Mouse (Mus musculus): ENCODE results near the gene Arhgap35. TPM values are rescaled to one million over a fixed set of nuclear protein-coding genes. Genes with fewer than 3 reads are reported as not detected.

The Arhgap35 gene
- total and polyA plus RNA-seq, 2 experiments from 2014 or later = 27.0 to 149 TPM

- no peak overlapping the region for H3K4me2 ChIP-seq (ENCODE audit: low read depth)
- H3K27me3 ChIP-seq (ENCODE audit: insufficient read depth, low read length) = no peaks in the 10 kb centered on the region
- H3K4me1 ChIP-seq (ENCODE audit: insufficient read depth) = peaks cover 7% of the 10 kb centered on the region
- H3K27ac ChIP-seq (ENCODE audit: low read depth, low read length) = no peak overlapping the region
- 87% methylated on average over 6 of the region's 6 CpGs for WGBS
- H3K4me3 ChIP-seq (ENCODE audit: low read depth, low read length) = no peak overlapping the region
- no peak for TF ChIP-seq CTCF (IDR thresholded peaks at IDR 0.05; ENCODE audit: low read depth)
- ATAC-seq (no peak), DNase-seq (no peak)
- H3K9me3 ChIP-seq (ENCODE audit: low read length) = no peaks in the 10 kb centered on the region
- H3K36me3 ChIP-seq (ENCODE audit: insufficient read depth) = peaks cover 16% of the 10 kb centered on the region
- H3K9ac ChIP-seq = no peak overlapping the region
These were observed 163.1 kb downstream of the Arhgap35 start for GRCm38 (mm10) chr7:16451656-16452055.

Other genes starting within 250 kb of the Arhgap35 start
- 114 and 122 TPM in 2 replicates for gene Sae1, start 227.2 kb downstream of the Arhgap35 start, total RNA-seq (2014; rRNA removed)
- gene Sae1, start 227.2 kb downstream of the Arhgap35 start, polyA plus RNA-seq (2015; fragmentation: Nextera tagmentation; extraction: Ambion mirVana) = 197 and 211 TPM in 2 replicates
- 36.7 and 57.5 TPM in 2 replicates for gene Zc3h4, start 214.1 kb downstream of the Arhgap35 start, total RNA-seq (2014; rRNA removed)
- 9.4 and 11.0 TPM in 2 replicates for gene Zc3h4, start 214.1 kb downstream of the Arhgap35 start, polyA plus RNA-seq (2015; fragmentation: Nextera tagmentation; extraction: Ambion mirVana)
- gene Tmem160, start 162.2 kb downstream of the Arhgap35 start, total RNA-seq (2014; rRNA removed) = 40.1 and 61.2 TPM in 2 replicates
- 105 and 130 TPM in 2 replicates for gene Tmem160, start 162.2 kb downstream of the Arhgap35 start, polyA plus RNA-seq (2015; fragmentation: Nextera tagmentation; extraction: Ambion mirVana)
- 10.1 and 10.2 TPM in 2 replicates for gene Npas1, start 137.3 kb downstream of the Arhgap35 start, total RNA-seq (2014; rRNA removed)
- gene Npas1, start 137.3 kb downstream of the Arhgap35 start, polyA plus RNA-seq (2015; fragmentation: Nextera tagmentation; extraction: Ambion mirVana) = 12.6 and 14.7 TPM in 2 replicates
- not detected in 2 replicates for gene Ceacam15, start 60.7 kb upstream of the Arhgap35 start, total RNA-seq (2014; rRNA removed)
- not detected in 2 replicates for gene Ceacam15, start 60.7 kb upstream of the Arhgap35 start, polyA plus RNA-seq (2015; fragmentation: Nextera tagmentation; extraction: Ambion mirVana)
- not detected in 2 replicates for gene Ceacam9, start 106.9 kb upstream of the Arhgap35 start, total RNA-seq (2014; rRNA removed)
- 0.13 and 0.18 TPM in 2 replicates for gene Ceacam9, start 106.9 kb upstream of the Arhgap35 start, polyA plus RNA-seq (2015; fragmentation: Nextera tagmentation; extraction: Ambion mirVana)
- gene Ap2s1, start 123.4 kb upstream of the Arhgap35 start, total RNA-seq (2014; rRNA removed) = 519 and 565 TPM in 2 replicates
- 566 and 578 TPM in 2 replicates for gene Ap2s1, start 123.4 kb upstream of the Arhgap35 start, polyA plus RNA-seq (2015; fragmentation: Nextera tagmentation; extraction: Ambion mirVana)
- gene Slc1a5, start 166.3 kb upstream of the Arhgap35 start, total RNA-seq (2014; rRNA removed) = 6.3 and 9.3 TPM in 2 replicates
- gene Slc1a5, start 166.3 kb upstream of the Arhgap35 start, polyA plus RNA-seq (2015; fragmentation: Nextera tagmentation; extraction: Ambion mirVana) = 7.2 and 7.5 TPM in 2 replicates
- gene Strn4, start 200.9 kb upstream of the Arhgap35 start, total RNA-seq (2014; rRNA removed) = 240 and 243 TPM in 2 replicates
- 168 and 169 TPM in 2 replicates for gene Strn4, start 200.9 kb upstream of the Arhgap35 start, polyA plus RNA-seq (2015; fragmentation: Nextera tagmentation; extraction: Ambion mirVana)
- gene Fkrp, start 201.7 kb upstream of the Arhgap35 start, total RNA-seq (2014; rRNA removed) = 40.0 and 54.6 TPM in 2 replicates
- 31.7 and 37.8 TPM in 2 replicates for gene Fkrp, start 201.7 kb upstream of the Arhgap35 start, polyA plus RNA-seq (2015; fragmentation: Nextera tagmentation; extraction: Ambion mirVana)
- gene Prkd2, start 227.9 kb upstream of the Arhgap35 start, total RNA-seq (2014; rRNA removed) = 2.9 and 3.9 TPM in 2 replicates
- gene Prkd2, start 227.9 kb upstream of the Arhgap35 start, polyA plus RNA-seq (2015; fragmentation: Nextera tagmentation; extraction: Ambion mirVana) = 2.7 and 4.0 TPM in 2 replicates

Data from forebrain, postnatal 0 days (tissue).